Mouse (Mus musculus) kidney, adult 2 months (tissue): ENCODE measurements at regions not wholly inside any gene's neighbourhood (a gene's known extent, or its start where the extent isn't known, plus 50 kb on each side); places are given as distances from the start of the nearest gene placed in this dataset.

ENCODE experiments used
- CTCF ChIP-seq: fragments of 200-500 bp; conservative IDR thresholded peaks from 2 replicates; pipeline ENCODE4 v1.5.1; 2011; ENCODE audit warnings: low read depth, mild to moderate bottlenecking, control low read depth, low read length, moderate library complexity, mixed read lengths; ENCODE audit not compliant: insufficient read depth, insufficient read length
- POLR2A ChIP-seq: fragments of 200-500 bp; IDR thresholded peaks from one replicate; pipeline ENCODE4 v1.6.1; 2011; ENCODE audit warnings: low read depth, low read length, control low read depth

- no peak for TF ChIP-seq CTCF
- TF ChIP-seq POLR2A, result no peak
These were observed 186.6 kb upstream of the Hnrnpa3 start for GRCm38 (mm10) chr2:75472489-75472888.
